Mouse (Mus musculus) common myeloid progenitor, adult 5-6 weeks (primary cell): ENCODE results near the gene Ccr6. TPM values are rescaled to one million over a fixed set of nuclear protein-coding genes. Genes with fewer than 3 reads are reported as not detected.
"Not testable (repeated sequence)": the region's sequence is repeated elsewhere in the genome, so short reads cannot be mapped to it uniquely, and the experiment has no call there.

Source experiments
- ATAC-seq: replicated peaks from 2 replicates; pipeline ENCODE4 v1.8.0; 2016; ENCODE audit warnings: low read depth, mild to moderate bottlenecking, moderate TSS enrichment, inconsistent platforms; ENCODE audit not compliant: poor library complexity, severe bottlenecking
- total RNA-seq: library from RNA; stranded (forward); fragments of 200-1000, 187-1606 nt; gene quantifications from 2 replicates; pipeline ENCODE4 v1.2.3, GENCODE M21; 2017

Ccr6 gene
- not detected in 2 replicates for total RNA-seq

- ATAC-seq: no peak
These were observed at the start of gene Ccr6 for GRCm38 (mm10) chr17:8235743-8236142. Ccr6 (plus strand) TSS chr17:8236043.

GRCm38 (mm10) chr17:8193678-8194077 lies 42.2 kb upstream of the Ccr6 start:
- ATAC-seq: no peak

- peak; percentile 67 for ATAC-seq
These were observed 40.0 kb upstream of the Ccr6 start for GRCm38 (mm10) chr17:8195685-8196376.

GRCm38 (mm10) chr17:8197652-8198051 lies 38.2 kb upstream of the Ccr6 start:
- ATAC-seq: no peak

- ATAC-seq: peak; percentile 79
These were observed 36.5 kb upstream of the Ccr6 start for GRCm38 (mm10) chr17:8199067-8199935.

- ATAC-seq: no peak
These were observed 35.9 kb upstream of the Ccr6 start for GRCm38 (mm10) chr17:8199936-8200330.

- no peak for ATAC-seq
These were observed 32.4 kb upstream of the Ccr6 start for GRCm38 (mm10) chr17:8203487-8203886.

GRCm38 (mm10) chr17:8205221-8205631 lies 30.6 kb upstream of the Ccr6 start:
- not testable (repeated sequence) for ATAC-seq

- ATAC-seq: no peak
These were observed 29.2 kb upstream of the Ccr6 start for GRCm38 (mm10) chr17:8206691-8207090.

GRCm38 (mm10) chr17:8209696-8210095 lies 26.1 kb upstream of the Ccr6 start:
- ATAC-seq: no peak

- no peak for ATAC-seq
These were observed 25.7 kb upstream of the Ccr6 start for GRCm38 (mm10) chr17:8210170-8210569.

GRCm38 (mm10) chr17:8210675-8211074 lies 25.2 kb upstream of the Ccr6 start:
- peak; percentile 40 for ATAC-seq

- ATAC-seq: no peak
These were observed 24.4 kb upstream of the Ccr6 start for GRCm38 (mm10) chr17:8211399-8211798.

- peak; percentile 89 for ATAC-seq
These were observed 21.5 kb upstream of the Ccr6 start for GRCm38 (mm10) chr17:8214369-8214768.

- ATAC-seq: no peak
These were observed 20.7 kb upstream of the Ccr6 start for GRCm38 (mm10) chr17:8215016-8215745.

- ATAC-seq: no peak
These were observed 12.6 kb upstream of the Ccr6 start for GRCm38 (mm10) chr17:8223225-8223624.

- no peak for ATAC-seq
These were observed 11.8 kb upstream of the Ccr6 start for GRCm38 (mm10) chr17:8224072-8224471.

GRCm38 (mm10) chr17:8225166-8225565 lies 10.7 kb upstream of the Ccr6 start:
- ATAC-seq: peak; percentile 69

- ATAC-seq: peak; percentile 69
These were observed 10.1 kb upstream of the Ccr6 start for GRCm38 (mm10) chr17:8225746-8226145.

GRCm38 (mm10) chr17:8228622-8229021 lies 7.2 kb upstream of the Ccr6 start:
- no peak for ATAC-seq

GRCm38 (mm10) chr17:8229607-8230006 lies 6.2 kb upstream of the Ccr6 start:
- no peak for ATAC-seq
